20 mouse cellular contexts compared by ENCODE assay signal in genomic region chr3:21761219-21761600, GRCm38 (mm10).
DNase-seq lines count a peak whose midpoint lies in the region; ATAC-seq and TF ChIP-seq lines count a peak whose summit lies in the region.
"Had no signal": no experiment of that assay in that cellular context is flagged by ENCODE, and none has a peak within 500 bp of the region (broad histone marks: within the 10 kb centered on the region; RNA-seq: fewer than 3 reads in every experiment).

No protein-coding gene starts in this region.

- H3K27me3 ChIP-seq in MEL (ENCODE audit: control insufficient read depth in 1 of 2, insufficient read depth in 2 of 2, low read length in 2 of 2) = no peaks in the 10 kb centered on the region
- H3K27me3 ChIP-seq in forebrain, embryonic 15.5 days = no peaks in the 10 kb centered on the region
- no peaks in the 10 kb centered on the region for H3K27me3 ChIP-seq in limb, embryonic 10.5 days (ENCODE audit: low read depth, poor library complexity, severe bottlenecking)
- H3K27me3 ChIP-seq: embryonic facial prominence, embryonic 12.5 days; hindbrain, embryonic 12.5 days had no signal

- no peak for TF ChIP-seq CTCF in MEL (IDR thresholded peaks at IDR 0.05 in 2 of 3, conservative IDR thresholded peaks at IDR 0.05 in 1 of 3; ENCODE audit: control insufficient read depth in 1 of 3, insufficient read depth in 1 of 3, low read depth in 2 of 3, low read length in 3 of 3, poor library complexity in 1 of 3, severe bottlenecking in 1 of 3)

- TF ChIP-seq EP300 in MEL (IDR thresholded peaks at IDR 0.05; ENCODE audit: low read depth in 1 of 2, low read length in 2 of 2) = no peak

- TF ChIP-seq POLR2A in MEL (IDR thresholded peaks at IDR 0.05; ENCODE audit: control insufficient read depth in 1 of 2, insufficient read depth in 1 of 2, low read depth in 1 of 2, low read length in 2 of 2, poor library complexity in 1 of 2) = no peak

- H3K4me2 ChIP-seq in forebrain, embryonic 15.5 days (replicated peaks) = no peak overlapping the region
- H3K4me2 ChIP-seq: embryonic facial prominence, embryonic 12.5 days; hindbrain, embryonic 12.5 days had no signal

- H3K9ac ChIP-seq in MEL (ENCODE audit: control insufficient read depth, low read depth, low read length, poor library complexity, severe bottlenecking) = no peak overlapping the region
- H3K9ac ChIP-seq in forebrain, embryonic 15.5 days (replicated peaks) = no peak overlapping the region
- H3K9ac ChIP-seq: embryonic facial prominence, embryonic 12.5 days; hindbrain, embryonic 12.5 days had no signal

- ATAC-seq in forebrain, embryonic 15.5 days (replicated peaks) = no peak
- ATAC-seq: forebrain, embryonic 14.5 days; hindbrain, embryonic 16.5 days; inflammation-experienced regulatory T-cells, adult 6 months; intestine, postnatal 0 days had no signal

- peak; percentile 26 for DNase-seq in adrenal gland, adult 2 months
- no peak for DNase-seq in adrenal gland, postnatal 14 days
- DNase-seq in MEL (ENCODE audit: low read depth, low spot score) = no peak
- peak; percentile 9 for DNase-seq in adipocyte (ENCODE audit: low spot score)
- no peak for DNase-seq in kidney, postnatal 25 days
- DNase-seq in limb, embryonic 10.5 days (ENCODE audit: low spot score) = no peak
- DNase-seq: cerebellum, adult 11-12 months; cerebellum, adult 9-10 months; cerebellum, postnatal 25 days; heart, adult 18-20 months; heart, postnatal 10 days; heart, postnatal 4 days had no signal

- H3K9me3 ChIP-seq in MEL (replicated peaks; ENCODE audit: insufficient read depth, low read length) = no peaks in the 10 kb centered on the region
- H3K9me3 ChIP-seq in forebrain, embryonic 15.5 days = no peaks in the 10 kb centered on the region
- H3K9me3 ChIP-seq in limb, embryonic 10.5 days (replicated peaks) = no peaks in the 10 kb centered on the region
- H3K9me3 ChIP-seq: embryonic facial prominence, embryonic 12.5 days; heart, embryonic 10.5 days; hindbrain, embryonic 12.5 days had no signal

- no peak for TF ChIP-seq RAD21 in MEL (IDR thresholded peaks at IDR 0.05; ENCODE audit: low read depth, low read length)

- H3K36me3 ChIP-seq in MEL (ENCODE audit: control insufficient read depth in 1 of 2, insufficient read depth in 2 of 2, low read length in 2 of 2) = peaks cover 0 to 14% of the 10 kb centered on the region in 2 experiments; a peak in 2 of 4 replicates
- H3K36me3 ChIP-seq in forebrain, embryonic 15.5 days = no peaks in the 10 kb centered on the region
- no peaks in the 10 kb centered on the region for H3K36me3 ChIP-seq in limb, embryonic 10.5 days
- H3K36me3 ChIP-seq: embryonic facial prominence, embryonic 12.5 days; heart, embryonic 10.5 days; hindbrain, embryonic 12.5 days had no signal

- H3K79me2 ChIP-seq in MEL (ENCODE audit: control insufficient read depth, insufficient read depth, low read length, poor library complexity) = no peaks in the 10 kb centered on the region

- peak overlapping the region; percentile 36; the same call in 1 of the 2 replicates for H3K27ac ChIP-seq in MEL (ENCODE audit: control insufficient read depth, low read depth, low read length)
- H3K27ac ChIP-seq in forebrain, embryonic 15.5 days (replicated peaks) = no peak overlapping the region
- H3K27ac ChIP-seq in limb, embryonic 10.5 days = no peak overlapping the region
- H3K27ac ChIP-seq: embryonic facial prominence, embryonic 12.5 days; heart, embryonic 10.5 days; hindbrain, embryonic 12.5 days had no signal

- H3K4me3 ChIP-seq in MEL (ENCODE audit: control insufficient read depth in 1 of 2, insufficient read depth in 1 of 2, low read depth in 2 of 2, low read length in 2 of 2) = no peak overlapping the region
- no peak overlapping the region for H3K4me3 ChIP-seq in forebrain, embryonic 15.5 days
- H3K4me3 ChIP-seq in limb, embryonic 10.5 days = no peak overlapping the region
- H3K4me3 ChIP-seq: embryonic facial prominence, embryonic 12.5 days; heart, embryonic 10.5 days; hindbrain, embryonic 12.5 days had no signal

- peaks cover 8 to 11% of the 10 kb centered on the region in 2 experiments for H3K4me1 ChIP-seq in MEL (ENCODE audit: control insufficient read depth in 1 of 2, insufficient read depth in 2 of 2, low read length in 2 of 2)
- H3K4me1 ChIP-seq in forebrain, embryonic 15.5 days = no peaks in the 10 kb centered on the region
- H3K4me1 ChIP-seq in limb, embryonic 10.5 days = no peaks in the 10 kb centered on the region
- H3K4me1 ChIP-seq: embryonic facial prominence, embryonic 12.5 days; heart, embryonic 10.5 days; hindbrain, embryonic 12.5 days had no signal

TF ChIP-seq in MEL, 35 proteins besides CTCF, POLR2A, EP300 and RAD21:
- TF ChIP-seq POLR2AphosphoS5 (IDR thresholded peaks at IDR 0.05; ENCODE audit: borderline replicate concordance, low read depth, low read length) (no peak), MEF2A (IDR thresholded peaks at IDR 0.05; ENCODE audit: extremely low read depth, insufficient replicate concordance, low read depth, low read length, poor library complexity, severe bottlenecking) (no peak), TBP (IDR thresholded peaks at IDR 0.05; ENCODE audit: low read depth, low read length) (no peak), ZMIZ1 (IDR thresholded peaks at IDR 0.05; ENCODE audit: low read depth, low read length) (no peak)

Comparison
In these comparisons a context has a peak if more than half of its experiments do, and no peak if none do; other contexts are left out.
1. DNase-seq: peak in adrenal gland, adult 2 months (single experiment) and adipocyte (single experiment); none in adrenal gland, postnatal 14 days (single experiment), MEL (single experiment), kidney, postnatal 25 days (0 of 2) and limb, embryonic 10.5 days (single experiment).